In the genomic region with DNA sequence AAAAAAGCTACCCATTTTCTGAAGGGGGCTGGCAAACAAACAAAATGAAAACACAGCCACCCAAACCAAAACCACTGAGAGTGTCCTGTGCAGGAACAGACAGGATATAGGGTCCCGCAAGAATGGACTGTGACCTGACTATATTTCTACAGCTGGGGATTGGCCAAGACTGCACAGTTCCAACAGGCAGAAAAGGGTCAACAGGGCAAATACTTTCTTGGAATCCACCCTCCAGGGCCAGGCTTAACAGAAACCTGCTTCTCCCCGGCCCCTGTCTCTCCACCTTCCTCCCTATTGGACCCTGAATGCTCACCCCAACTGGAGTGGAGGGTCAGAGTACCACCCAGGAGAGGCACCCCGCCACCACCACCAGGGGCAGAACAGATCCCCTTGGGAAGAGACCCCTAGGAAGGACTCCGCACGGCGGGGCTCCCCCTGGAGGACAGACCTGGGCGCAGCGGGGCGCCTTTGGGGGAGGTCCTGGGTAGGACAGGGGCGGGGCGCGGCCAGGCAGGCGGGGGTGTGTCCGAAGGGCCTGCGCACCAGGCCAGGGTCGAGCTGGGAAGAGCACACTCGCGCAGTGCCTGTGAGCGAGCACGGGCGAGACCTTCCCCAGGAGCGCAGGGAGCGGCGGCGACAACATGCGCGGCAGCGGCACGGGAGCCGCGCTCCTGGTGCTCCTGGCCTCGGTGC, we compare ENCODE assay signal across 7 mouse cellular contexts. TPM values are rescaled to one million over a fixed set of nuclear protein-coding genes. Genes with fewer than 3 reads are reported as not detected.
A peak's percentile ranks its signal among the peaks of the same experiment; 100 is the strongest.
DNase-seq lines count a peak whose midpoint lies in the region; ATAC-seq and TF ChIP-seq lines count a peak whose summit lies in the region.

A gene (plus strand): TSS at position 566 of the 693 bp plus-strand sequence.

- no peaks in the 10 kb centered on the region for H3K36me3 ChIP-seq in hindbrain, embryonic 15.5 days
- H3K36me3 ChIP-seq in limb, embryonic 14.5 days (ENCODE audit: control insufficient read depth, insufficient read depth, low read length) = no peaks in the 10 kb centered on the region
- H3K36me3 ChIP-seq in midbrain, embryonic 12.5 days = no peaks in the 10 kb centered on the region
- no peaks in the 10 kb centered on the region for H3K36me3 ChIP-seq in stomach, embryonic 16.5 days (ENCODE audit: control insufficient read depth, insufficient read depth, low read length)

- H3K27ac ChIP-seq in cortical plate, adult 2 months (ENCODE audit: insufficient read depth, low read length) = no peak within 1 kb of the TSS
- peak within 1 kb of the TSS; percentile 46; the same call in 1 of the 2 replicates for H3K27ac ChIP-seq in hindbrain, embryonic 15.5 days (replicated peaks)
- no peak within 1 kb of the TSS for H3K27ac ChIP-seq in limb, embryonic 14.5 days (replicated peaks; ENCODE audit: low read depth, low read length)
- peak within 1 kb of the TSS; percentile 80 for H3K27ac ChIP-seq in midbrain, embryonic 12.5 days (replicated peaks)
- no peak within 1 kb of the TSS for H3K27ac ChIP-seq in stomach, embryonic 16.5 days (ENCODE audit: low read length)

- WGBS in hindbrain, embryonic 15.5 days = 2% methylated on average over 29 of the region's 32 CpGs
- WGBS in limb, embryonic 14.5 days = 2% methylated on average over 31 of the region's 32 CpGs
- 2% methylated on average over 32 of the region's 32 CpGs for WGBS in midbrain, embryonic 12.5 days
- WGBS in stomach, embryonic 16.5 days = 1% methylated on average over 32 of the region's 32 CpGs

- DNase-seq in adrenal gland, adult 2 months = peak; percentile 93
- peak; percentile 56 for DNase-seq in gastrocnemius, postnatal 25 days
- peak; percentile 66 for DNase-seq in limb, embryonic 14.5 days (ENCODE audit: low spot score)

- H3K27me3 ChIP-seq in hindbrain, embryonic 15.5 days = no peaks in the 10 kb centered on the region
- peaks cover 13% of the 10 kb centered on the region; the same call in 1 of the 2 replicates for H3K27me3 ChIP-seq in limb, embryonic 14.5 days (ENCODE audit: control insufficient read depth, insufficient read depth, low read length)
- peaks cover 3% of the 10 kb centered on the region for H3K27me3 ChIP-seq in midbrain, embryonic 12.5 days
- H3K27me3 ChIP-seq in stomach, embryonic 16.5 days (ENCODE audit: control insufficient read depth, insufficient read depth, low read length) = peaks cover 5% of the 10 kb centered on the region; the same call in 1 of the 2 replicates

- no peak for TF ChIP-seq POLR2A in cortical plate, adult 2 months (IDR thresholded peaks at IDR 0.05; ENCODE audit: extremely low read depth, insufficient read depth, low read length)
- no peak for TF ChIP-seq POLR2A in limb, embryonic 14.5 days (IDR thresholded peaks at IDR 0.05; ENCODE audit: borderline replicate concordance, extremely low read depth, insufficient read depth, insufficient read length)

- 0 out of 2 replicates have a peak, but pooled peaks have one; percentile 9 for TF ChIP-seq CTCF in cortical plate, adult 2 months (IDR thresholded peaks at IDR 0.05; ENCODE audit: extremely low read depth, insufficient read depth, low read length)

- peak within 1 kb of the TSS; percentile 42 for H3K4me3 ChIP-seq in cortical plate, adult 2 months (ENCODE audit: insufficient read depth, low read length)
- peak within 1 kb of the TSS; percentile 83 for H3K4me3 ChIP-seq in hindbrain, embryonic 15.5 days
- peak within 1 kb of the TSS; percentile 68 for H3K4me3 ChIP-seq in limb, embryonic 14.5 days (replicated peaks; ENCODE audit: low read length)
- H3K4me3 ChIP-seq in midbrain, embryonic 12.5 days = peak within 1 kb of the TSS; percentile 62
- peak within 1 kb of the TSS; percentile 71 for H3K4me3 ChIP-seq in stomach, embryonic 16.5 days (replicated peaks; ENCODE audit: low read length)

- H3K4me2 ChIP-seq in hindbrain, embryonic 15.5 days = peak within 1 kb of the TSS; percentile 97
- H3K4me2 ChIP-seq in limb, embryonic 14.5 days (replicated peaks; ENCODE audit: low read depth, low read length, severe bottlenecking) = peak within 1 kb of the TSS; percentile 99
- H3K4me2 ChIP-seq in midbrain, embryonic 12.5 days (replicated peaks) = peak within 1 kb of the TSS; percentile 78
- H3K4me2 ChIP-seq in stomach, embryonic 16.5 days (ENCODE audit: low read depth, low read length) = peak within 1 kb of the TSS; percentile 95

- H3K9me3 ChIP-seq in hindbrain, embryonic 15.5 days = no peaks in the 10 kb centered on the region
- H3K9me3 ChIP-seq in limb, embryonic 14.5 days (ENCODE audit: control insufficient read depth, low read length) = no peaks in the 10 kb centered on the region
- H3K9me3 ChIP-seq in midbrain, embryonic 12.5 days = no peaks in the 10 kb centered on the region
- H3K9me3 ChIP-seq in stomach, embryonic 16.5 days (replicated peaks; ENCODE audit: control insufficient read depth, low read length) = no peaks in the 10 kb centered on the region

- peak; percentile 86 for ATAC-seq in hindbrain, embryonic 15.5 days (ENCODE audit: low FRiP score, low read depth)
- peak; percentile 91 for ATAC-seq in limb, embryonic 14.5 days (ENCODE audit: low FRiP score, low read depth)
- ATAC-seq in midbrain, embryonic 12.5 days (ENCODE audit: low FRiP score, low read depth) = peak; percentile 85
- ATAC-seq in stomach, embryonic 16.5 days (ENCODE audit: insufficient read depth, low FRiP score) = peak; percentile 95

- no peaks in the 10 kb centered on the region for H3K4me1 ChIP-seq in cortical plate, adult 2 months (ENCODE audit: control insufficient read depth, insufficient read depth, low read length)
- H3K4me1 ChIP-seq in hindbrain, embryonic 15.5 days (replicated peaks) = peaks cover 24% of the 10 kb centered on the region
- H3K4me1 ChIP-seq in limb, embryonic 14.5 days (ENCODE audit: control insufficient read depth, insufficient read depth, low read length) = peaks cover 9% of the 10 kb centered on the region
- H3K4me1 ChIP-seq in midbrain, embryonic 12.5 days = peaks cover 43% of the 10 kb centered on the region
- H3K4me1 ChIP-seq in stomach, embryonic 16.5 days (ENCODE audit: control insufficient read depth, insufficient read depth, low read length) = peaks cover 13% of the 10 kb centered on the region

- peak within 1 kb of the TSS; percentile 83 for H3K9ac ChIP-seq in hindbrain, embryonic 15.5 days
- peak within 1 kb of the TSS; percentile 62 for H3K9ac ChIP-seq in limb, embryonic 14.5 days (ENCODE audit: low read depth, low read length, severe bottlenecking)
- peak within 1 kb of the TSS; percentile 76 for H3K9ac ChIP-seq in midbrain, embryonic 12.5 days (replicated peaks)
- peak within 1 kb of the TSS; percentile 67 for H3K9ac ChIP-seq in stomach, embryonic 16.5 days (ENCODE audit: low read length)

RNA-seq across cellular contexts. Expression of the gene that starts here (rescaled TPM):
- 10 to 100 TPM in 1 of 2 experiments, 1 to 10 TPM in 1; 7.5 to 10.6 TPM for total RNA-seq in adrenal gland, adult 2 months (2021)
- 8.1 and 9.6 TPM in 2 replicates for polyA plus RNA-seq in adrenal gland, adult 2 months (2012; rRNA removed)
- polyA plus RNA-seq in cortical plate, adult 2 months (2012; rRNA removed) = 1.2 and 1.3 TPM in 2 replicates
- total RNA-seq in gastrocnemius, postnatal 25 days (2021) = under 1 TPM; 0.05 to 0.11 TPM
- 6.1 and 7.6 TPM in 2 replicates for polyA plus RNA-seq in hindbrain, embryonic 15.5 days (2015; fragmentation: Nextera tagmentation; extraction: Ambion mirVana)
- 4.0 and 6.9 TPM in 2 replicates for polyA plus RNA-seq in limb, embryonic 14.5 days (2012; rRNA removed)
- 4.1 and 4.6 TPM in 2 replicates for polyA plus RNA-seq in limb, embryonic 14.5 days (2014; fragmentation: Nextera tagmentation; extraction: Ambion mirVana)
- polyA plus RNA-seq in midbrain, embryonic 12.5 days (2016; fragmentation: Nextera tagmentation; extraction: Ambion mirVana) = 23.2 and 25.8 TPM in 2 replicates
- 3.3 and 4.1 TPM in 2 replicates for polyA plus RNA-seq in stomach, embryonic 16.5 days (2015; fragmentation: Nextera tagmentation; extraction: Ambion mirVana)

Comparison
In these comparisons a context has a peak if more than half of its experiments do, and no peak if none do; other contexts are left out.
1. RNA of the gene that starts here (total RNA-seq): 7.5 to 10.6 TPM in adrenal gland, adult 2 months; 0.05 to 0.11 TPM in gastrocnemius, postnatal 25 days; every median in the first group is over 4 times any median in the second.
2. Peak in DNase-seq in gastrocnemius, postnatal 25 days; RNA of the gene not detected or under 1 TPM.
3. H3K27ac ChIP-seq: peak in hindbrain, embryonic 15.5 days (single experiment) and midbrain, embryonic 12.5 days (single experiment); none in cortical plate, adult 2 months (single experiment), limb, embryonic 14.5 days (single experiment) and stomach, embryonic 16.5 days (single experiment).
4. Peak in every context shown above with its lines, with median percentiles within 50 percentile points of each other: DNase-seq, H3K4me3 ChIP-seq, ATAC-seq, H3K4me2 ChIP-seq and H3K9ac ChIP-seq.